Mouse (Mus musculus) megakaryocyte, embryonic 14.5 days (primary cell): ENCODE results near the gene Dag1.

ENCODE experiments used
- FLI1 ChIP-seq: IDR thresholded peaks from 2 replicates; pipeline ENCODE4 v1.6.1; 2012; ENCODE audit warnings: low read length, inconsistent platforms, mixed read lengths
- GATA1 ChIP-seq: IDR thresholded peaks from 3 replicates; pipeline ENCODE4 v1.6.1; 2012; ENCODE audit warnings: mixed read lengths, low read length, inconsistent platforms, borderline replicate concordance

- TF ChIP-seq GATA1, result peak; percentile 32; the same call in 1 of the 3 replicates
- TF ChIP-seq FLI1, result no peak
Measured at GRCm38 (mm10) chr9:108290016-108290750, 26.4 kb upstream of the Dag1 start, which contains the start of gene Nicn1.
